Mouse (Mus musculus): ENCODE measurements around the gene Dnah8.
"Not testable (repeated sequence)": the region's sequence is repeated elsewhere in the genome, so short reads cannot be mapped to it uniquely, and the experiment has no call there.

Dnah8 gene

GRCm38 (mm10) chr17:30624132-30624531, at the start of gene Dnah8:
TSS of gene Dnah8 (plus strand) at chr17:30624354.
- POLR2A ChIA-PET = not testable (repeated sequence)

DNA sequence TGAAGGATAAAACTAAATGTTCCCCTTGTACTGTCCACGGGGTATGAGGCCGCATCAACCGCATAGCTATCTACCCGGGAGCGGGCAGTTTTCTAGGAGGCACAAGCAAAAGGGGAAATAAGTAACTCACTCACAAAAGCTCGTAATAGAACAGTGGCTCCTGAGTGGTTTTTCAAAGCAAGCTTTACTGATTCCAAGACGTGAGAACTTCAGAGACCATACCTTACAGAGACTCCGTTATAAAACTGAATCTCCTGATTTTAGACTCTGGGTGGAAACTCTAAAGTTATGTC, 49.4 kb upstream of the Dnah8 start:
- CTCF ChIA-PET = interaction anchor here in 1 of 4 experiments (0.9 kb wide), 1 partner anchor 107 kb away, joined by 3 read pairs; no protein-coding TSS in a partner anchor

More at GRCm38 (mm10) chr17:30624132-30624531, at the start of gene Dnah8:
- CTCF ChIA-PET = not testable (repeated sequence)

GRCm38 (mm10) chr17:30575121-30575904, 48.8 kb upstream of the Dnah8 start:
- POLR2A ChIA-PET = interaction anchor here in 2 of 4 experiments (0.6 to 1.4 kb wide), 6 partner anchors 15 to 264 kb away, joined by 3 to 4 read pairs (median 3); no protein-coding TSS in a partner anchor
- CTCF ChIA-PET = no interaction called here

More for the DNA sequence above, 49.4 kb upstream of the Dnah8 start:
- POLR2A ChIA-PET = interaction anchor here in 2 of 4 experiments (0.6 to 1.4 kb wide), 6 partner anchors 15 to 264 kb away, joined by 3 to 4 read pairs (median 3); no protein-coding TSS in a partner anchor

GRCm38 (mm10) chr17:30575941-30576773, 48.0 kb upstream of the Dnah8 start, which contains the start of gene Btbd9:
TSS of gene Btbd9 (minus strand) at chr17:30576488.
- CTCF ChIA-PET = no interaction called here
- POLR2A ChIA-PET = interaction anchor here in 2 of 4 experiments (0.8 to 3.9 kb wide), 9 partner anchors 10 to 135 kb away, joined by 3 to 13 read pairs (median 3); no protein-coding TSS in a partner anchor

- CTCF ChIA-PET = interaction anchor here in 1 of 4 experiments (1.2 kb wide), 1 partner anchor 18 kb away, joined by 4 read pairs; no protein-coding TSS in a partner anchor
- POLR2A ChIA-PET = interaction anchor here in 3 of 4 experiments (0.6 to 3.9 kb wide), 11 partner anchors 9 to 134 kb away, joined by 3 to 13 read pairs (median 4); no protein-coding TSS in a partner anchor
Measured at GRCm38 (mm10) chr17:30576946-30577345, 47.2 kb upstream of the Dnah8 start.

- ChIA-PET CTCF (interaction anchor here in 2 of 4 experiments (0.6 to 1.3 kb wide), 3 partner anchors 21 to 302 kb away, joined by 3 to 4 read pairs (median 3); no protein-coding TSS in a partner anchor), POLR2A (interaction anchor here in 2 of 4 experiments (0.7 to 1.2 kb wide), 3 partner anchors 10 to 15 kb away, joined by 3 to 5 read pairs (median 3); no protein-coding TSS in a partner anchor)
Measured at GRCm38 (mm10) chr17:30580781-30581180, 43.4 kb upstream of the Dnah8 start.

- ChIA-PET CTCF (interaction anchor here in 3 of 4 experiments (0.7 to 1.3 kb wide), 3 partner anchors 22 to 67 kb away, joined by 3 to 4 read pairs (median 4); no protein-coding TSS in a partner anchor), POLR2A (interaction anchor here in 2 of 4 experiments (0.7 to 1.2 kb wide), 4 partner anchors 9 to 31 kb away, joined by 3 to 5 read pairs (median 4); no protein-coding TSS in a partner anchor)
Measured at GRCm38 (mm10) chr17:30581201-30581600, 43.0 kb upstream of the Dnah8 start.

DNA sequence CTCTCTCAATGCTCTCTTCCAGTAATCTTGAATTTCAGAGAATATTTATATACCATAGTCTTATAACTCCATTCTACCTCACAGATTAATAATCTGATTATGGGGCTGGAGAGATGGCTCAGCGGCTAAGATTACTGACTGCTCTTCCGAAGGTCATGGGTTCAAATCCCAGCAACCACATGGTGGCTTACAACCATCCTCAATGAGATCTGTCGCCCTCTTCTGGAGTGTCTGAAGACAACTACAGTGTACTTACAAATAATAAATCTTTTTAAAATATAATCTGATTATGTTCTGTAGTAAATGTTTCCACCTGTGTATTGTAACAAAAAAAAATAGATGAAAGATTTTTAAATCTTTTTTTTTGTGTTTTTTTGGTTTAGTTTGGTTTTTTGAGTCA, 41.8 kb upstream of the Dnah8 start:
- CTCF ChIA-PET = interaction anchor here in 3 of 4 experiments (0.6 to 1.7 kb wide), 8 partner anchors 23 to 529 kb away, joined by 3 to 7 read pairs (median 3); no protein-coding TSS in a partner anchor

DNA sequence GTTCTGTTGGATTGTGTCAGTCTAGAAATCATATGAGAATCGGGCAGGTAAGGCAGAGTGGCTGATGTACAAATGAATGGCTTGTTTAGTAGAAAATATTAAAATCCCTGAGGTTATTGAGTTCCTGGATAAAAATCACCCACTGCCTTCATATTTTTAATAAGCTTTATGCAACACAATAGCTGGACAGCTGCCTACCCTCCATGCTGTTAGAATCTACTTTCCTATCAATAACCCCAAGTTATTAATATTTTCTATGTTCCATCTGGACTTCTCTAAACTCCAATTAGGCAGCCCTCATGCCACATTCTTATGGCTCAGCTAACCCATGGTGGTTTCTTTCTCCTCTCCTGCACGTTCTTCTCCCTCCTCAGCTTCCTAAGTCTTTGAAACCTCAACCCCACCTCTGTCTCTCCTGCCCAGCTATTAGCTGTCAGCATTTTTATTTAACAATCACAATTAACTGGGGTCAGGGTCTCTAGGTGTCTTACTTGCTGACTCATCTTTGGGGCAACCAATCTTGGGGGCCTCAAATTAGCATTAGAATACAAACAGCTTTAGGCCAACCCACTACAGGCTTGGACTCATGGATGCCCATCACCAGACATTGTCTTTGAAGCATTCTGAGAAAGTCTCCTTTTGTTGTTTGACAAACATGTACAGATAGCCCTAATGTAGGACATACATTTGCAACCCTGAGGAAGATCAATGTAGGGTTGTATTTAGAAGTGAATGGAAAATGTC, 40.7 kb upstream of the Dnah8 start:
- POLR2A ChIA-PET = interaction anchor here in 3 of 4 experiments (0.5 to 21.2 kb wide), 11 partner anchors 8 to 135 kb away, joined by 3 to 280 read pairs (median 5); no protein-coding TSS in a partner anchor
- CTCF ChIA-PET = interaction anchor here in 3 of 4 experiments (0.9 to 1.7 kb wide), 7 partner anchors 19 to 299 kb away, joined by 3 to 7 read pairs (median 3); no protein-coding TSS in a partner anchor

More for the DNA sequence above, 41.8 kb upstream of the Dnah8 start:
- POLR2A ChIA-PET = interaction anchor here in 2 of 4 experiments (0.9 to 21.2 kb wide), 5 partner anchors 9 to 27 kb away, joined by 3 to 280 read pairs (median 12); no protein-coding TSS in a partner anchor

DNA sequence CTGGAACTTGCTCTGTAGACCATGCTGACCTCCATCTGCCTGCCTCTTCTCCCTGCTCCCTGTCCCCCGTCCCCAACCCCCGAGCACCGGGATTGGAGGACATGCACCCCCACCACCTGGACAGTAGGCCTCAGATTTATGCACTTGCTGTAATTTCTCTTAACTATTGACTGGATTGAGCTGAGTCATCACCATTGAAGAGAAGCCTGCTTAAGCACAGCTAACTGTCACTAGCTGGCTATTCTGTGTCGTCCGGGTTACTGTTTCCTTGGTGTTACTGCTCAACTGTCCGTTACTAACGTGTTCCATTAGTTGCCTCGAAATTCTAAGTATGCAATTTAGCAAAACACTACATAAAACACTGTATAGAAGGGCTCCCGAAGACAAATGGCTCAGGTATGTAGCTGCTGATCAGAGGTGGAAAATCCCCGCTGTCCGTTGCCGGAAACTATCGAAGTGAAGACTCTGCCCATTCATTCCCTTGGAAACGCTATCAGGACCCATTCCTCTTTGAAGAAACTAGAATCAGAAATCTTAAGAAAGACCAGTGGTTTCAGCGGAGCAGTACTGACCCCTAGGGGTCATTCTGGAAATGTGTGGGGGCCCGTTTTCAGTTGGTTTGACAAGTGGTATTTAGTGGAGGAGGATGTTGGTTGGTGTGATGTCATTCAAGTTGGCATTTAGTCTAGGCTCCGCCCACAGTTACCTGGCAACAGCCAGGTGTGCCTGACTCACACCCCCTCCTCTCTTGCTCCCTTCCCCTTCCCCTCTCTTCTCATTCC, 33.5 kb upstream of the Dnah8 start:
- CTCF ChIA-PET = interaction anchor here (0.5 to 2.1 kb wide), 11 partner anchors 10 to 603 kb away, joined by 3 to 6 read pairs (median 3); no protein-coding TSS in a partner anchor
- POLR2A ChIA-PET = interaction anchor here in 3 of 4 experiments (0.6 to 21.2 kb wide), 10 partner anchors 9 to 688 kb away, joined by 3 to 280 read pairs (median 6); no protein-coding TSS in a partner anchor

DNA sequence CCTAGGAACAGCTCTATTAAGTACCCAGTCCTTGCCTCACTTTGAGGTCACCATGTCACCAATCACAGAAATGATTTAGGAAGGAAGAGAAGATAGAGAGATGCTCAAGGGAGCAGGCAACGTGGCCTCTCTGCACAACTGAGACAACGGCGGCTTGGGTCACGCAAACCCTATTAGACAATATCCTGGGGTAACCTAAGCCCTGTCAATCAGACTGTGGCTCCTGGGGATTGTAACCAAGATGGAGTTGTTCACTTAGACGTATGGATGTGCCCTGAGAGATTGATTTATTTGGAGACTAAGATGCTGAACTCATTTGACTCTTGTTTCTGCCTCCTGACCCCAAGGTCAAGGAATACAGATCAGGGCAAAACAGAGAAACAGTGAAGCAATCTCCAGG, 29.7 kb upstream of the Dnah8 start:
- CTCF ChIA-PET = interaction anchor here in 1 of 4 experiments (1.1 kb wide), 1 partner anchor 87 kb away, joined by 11 read pairs; no protein-coding TSS in a partner anchor
- POLR2A ChIA-PET = interaction anchor here in 3 of 4 experiments (0.8 to 21.2 kb wide), 11 partner anchors 8 to 105 kb away, joined by 3 to 280 read pairs (median 4); no protein-coding TSS in a partner anchor

DNA sequence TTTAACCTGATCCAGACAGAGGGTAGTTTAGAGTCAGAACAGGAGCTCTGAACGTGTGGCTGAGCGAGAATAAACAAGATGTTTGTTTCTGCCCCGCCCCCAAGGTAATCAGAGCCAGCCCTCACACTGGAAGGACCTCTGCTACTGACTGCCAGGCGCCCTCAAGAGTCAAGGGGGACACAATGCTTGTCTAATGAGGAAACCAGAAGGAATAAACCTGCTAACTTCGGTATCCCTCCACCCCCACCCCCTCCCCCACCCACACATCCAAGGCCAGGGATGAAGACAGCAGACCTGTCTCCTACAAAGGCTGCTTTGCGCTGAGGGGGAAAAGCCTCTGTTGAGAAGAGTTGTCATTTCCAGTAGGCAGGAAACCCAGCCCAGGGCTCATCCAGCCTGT, 29.3 kb upstream of the Dnah8 start:
- ChIA-PET POLR2A (interaction anchor here in 3 of 4 experiments (0.6 to 21.2 kb wide), 13 partner anchors 8 to 105 kb away, joined by 3 to 280 read pairs (median 3); no protein-coding TSS in a partner anchor), CTCF (interaction anchor here in 2 of 4 experiments (0.6 to 1.1 kb wide), 3 partner anchors 87 to 208 kb away, joined by 3 to 11 read pairs (median 3); no protein-coding TSS in a partner anchor)

GRCm38 (mm10) chr17:30597786-30598185, 26.4 kb upstream of the Dnah8 start:
- ChIA-PET CTCF (interaction anchor here in 2 of 4 experiments (0.6 to 2.2 kb wide), 2 partner anchors 8 to 39 kb away, joined by 3 to 5 read pairs; no protein-coding TSS in a partner anchor), POLR2A (interaction anchor here in 3 of 4 experiments (0.7 to 21.2 kb wide), 13 partner anchors 9 to 1799 kb away, joined by 3 to 280 read pairs (median 5); no protein-coding TSS in a partner anchor)

DNA sequence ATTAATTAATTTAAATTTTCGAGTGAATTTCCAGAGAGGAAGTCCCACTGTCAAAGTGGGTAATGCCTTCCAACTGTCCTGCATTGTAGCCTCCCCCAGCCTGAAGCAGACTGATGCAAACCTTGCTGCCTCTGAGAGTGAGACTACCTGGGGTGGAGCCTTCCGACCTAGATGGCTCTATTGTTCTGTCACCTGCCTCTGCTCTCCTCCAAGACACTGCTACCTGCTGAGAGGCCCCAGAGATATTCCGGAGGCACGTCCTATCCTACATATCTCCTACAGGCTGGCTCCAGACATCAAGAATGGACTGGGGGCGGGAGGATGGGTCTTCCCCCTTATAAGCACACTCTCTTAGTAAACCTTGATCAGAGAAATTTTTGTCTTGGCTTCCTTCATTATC, 25.9 kb upstream of the Dnah8 start:
- CTCF ChIA-PET = interaction anchor here in 2 of 4 experiments (0.6 to 2.2 kb wide), 2 partner anchors 8 to 39 kb away, joined by 3 to 5 read pairs; no protein-coding TSS in a partner anchor
- POLR2A ChIA-PET = interaction anchor here in 3 of 4 experiments (0.6 to 21.2 kb wide), 17 partner anchors 9 to 964 kb away, joined by 3 to 280 read pairs (median 4); no protein-coding TSS in a partner anchor

GRCm38 (mm10) chr17:30602175-30602574, 22.0 kb upstream of the Dnah8 start:
- ChIA-PET CTCF (interaction anchor here (0.5 to 1.5 kb wide), 8 partner anchors 11 to 79 kb away, joined by 3 to 8 read pairs (median 3); no protein-coding TSS in a partner anchor), POLR2A (interaction anchor here in 3 of 4 experiments (0.7 to 21.2 kb wide), 23 partner anchors 7 to 299 kb away, joined by 3 to 280 read pairs (median 4); partner anchors contain the start of gene Glp1r (in 1 of the 3))

DNA sequence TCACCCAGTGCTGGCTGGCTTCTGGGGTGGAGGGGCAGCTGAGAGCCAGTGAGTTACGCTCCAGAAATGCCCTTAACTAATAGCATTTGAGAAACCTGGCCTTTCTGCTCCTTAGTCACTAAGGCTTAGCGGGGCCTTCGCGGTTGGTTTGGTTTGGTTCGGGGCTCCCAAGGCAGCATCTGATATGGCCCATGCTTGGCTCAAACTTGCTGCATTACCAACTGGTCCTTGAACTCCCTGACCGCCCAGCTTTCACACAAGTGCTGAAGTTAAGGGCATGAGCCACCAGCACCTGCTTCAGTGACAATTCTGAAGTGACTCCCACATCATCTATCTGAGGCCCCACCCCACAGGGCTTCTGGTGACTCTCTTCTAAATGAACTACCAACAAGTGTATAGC, 19.9 kb upstream of the Dnah8 start:
- CTCF ChIA-PET = interaction anchor here in 2 of 4 experiments (0.6 to 1.4 kb wide), 4 partner anchors 14 to 709 kb away, joined by 3 to 5 read pairs (median 3); no protein-coding TSS in a partner anchor

More for the DNA sequence above, 19.9 kb upstream of the Dnah8 start:
- POLR2A ChIA-PET = interaction anchor here in 3 of 4 experiments (0.5 to 10.5 kb wide), 8 partner anchors 9 to 77 kb away, joined by 3 to 280 read pairs (median 4); no protein-coding TSS in a partner anchor
